In genomic region chr6:21391776-21392175, GRCm38 (mm10) we compare ENCODE assay signal across 20 mouse cellular contexts.
DNase-seq lines count a peak whose midpoint lies in the region; ATAC-seq lines count a peak whose summit lies in the region.
"Had no signal": no experiment of that assay in that cellular context is flagged by ENCODE, and none has a peak within 500 bp of the region (broad histone marks: within the 10 kb centered on the region; RNA-seq: fewer than 3 reads in every experiment).

No protein-coding gene starts in this region.

- no peak overlapping the region for H3K27ac ChIP-seq in liver, embryonic 11.5 days (ENCODE audit: low read depth, low read length)
- H3K27ac ChIP-seq: embryonic facial prominence, embryonic 12.5 days; forebrain, embryonic 15.5 days; heart, embryonic 13.5 days; hindbrain, embryonic 12.5 days; intestine, embryonic 15.5 days; kidney, embryonic 15.5 days had no signal

- ATAC-seq in liver, embryonic 11.5 days (replicated peaks; ENCODE audit: low FRiP score), result no peak
- ATAC-seq: forebrain, embryonic 15.5 days; hindbrain, embryonic 16.5 days; intestine, embryonic 15.5 days had no signal

- H3K4me3 ChIP-seq in liver, embryonic 11.5 days (ENCODE audit: low read depth, low read length), result no peak overlapping the region
- H3K4me3 ChIP-seq: embryonic facial prominence, embryonic 12.5 days; forebrain, embryonic 15.5 days; heart, embryonic 13.5 days; hindbrain, embryonic 12.5 days; intestine, embryonic 15.5 days; kidney, embryonic 15.5 days had no signal

- H3K36me3 ChIP-seq in liver, embryonic 11.5 days (ENCODE audit: control insufficient read depth, insufficient read depth, low read length), result no peaks in the 10 kb centered on the region
- H3K36me3 ChIP-seq: embryonic facial prominence, embryonic 12.5 days; forebrain, embryonic 15.5 days; heart, embryonic 13.5 days; hindbrain, embryonic 12.5 days; intestine, embryonic 15.5 days; kidney, embryonic 15.5 days had no signal

- no peaks in the 10 kb centered on the region for H3K27me3 ChIP-seq in liver, embryonic 11.5 days (replicated peaks; ENCODE audit: control insufficient read depth, insufficient read depth, low read length)
- H3K27me3 ChIP-seq: embryonic facial prominence, embryonic 12.5 days; forebrain, embryonic 15.5 days; heart, embryonic 13.5 days; hindbrain, embryonic 12.5 days; intestine, embryonic 15.5 days; kidney, embryonic 15.5 days had no signal

- no peak overlapping the region for H3K9ac ChIP-seq in liver, embryonic 11.5 days (ENCODE audit: low read depth, low read length)
- H3K9ac ChIP-seq: embryonic facial prominence, embryonic 12.5 days; forebrain, embryonic 15.5 days; heart, embryonic 13.5 days; hindbrain, embryonic 12.5 days; intestine, embryonic 15.5 days; kidney, embryonic 15.5 days had no signal

- H3K9me3 ChIP-seq in liver, embryonic 11.5 days (ENCODE audit: control insufficient read depth, low read length), result no peaks in the 10 kb centered on the region
- H3K9me3 ChIP-seq: embryonic facial prominence, embryonic 12.5 days; forebrain, embryonic 15.5 days; heart, embryonic 13.5 days; hindbrain, embryonic 12.5 days; intestine, embryonic 15.5 days; kidney, embryonic 15.5 days had no signal

- intact Hi-C loops in left cerebral cortex, postnatal 4 days (cut with DNase I), result no loop called here
- intact Hi-C loops in left cerebral cortex, postnatal 36 days (cut with DNase I), result no loop called here

- WGBS in liver, embryonic 11.5 days, result 79% methylated on average over 4 of the region's 4 CpGs

- H3K4me2 ChIP-seq in liver, embryonic 11.5 days, result no peak overlapping the region
- H3K4me2 ChIP-seq: embryonic facial prominence, embryonic 12.5 days; forebrain, embryonic 15.5 days; heart, embryonic 13.5 days; hindbrain, embryonic 12.5 days; intestine, embryonic 15.5 days; kidney, embryonic 15.5 days had no signal

- H3K4me1 ChIP-seq in liver, embryonic 11.5 days (replicated peaks; ENCODE audit: control insufficient read depth, insufficient read depth, low read length), result no peaks in the 10 kb centered on the region
- H3K4me1 ChIP-seq: embryonic facial prominence, embryonic 12.5 days; forebrain, embryonic 15.5 days; heart, embryonic 13.5 days; hindbrain, embryonic 12.5 days; intestine, embryonic 15.5 days; kidney, embryonic 15.5 days had no signal

- DNase-seq in left cerebral cortex, postnatal 4 days, result peak; percentile 21
- DNase-seq in left cerebral cortex, postnatal 36 days (ENCODE audit: low spot score in 2 of 2), result no peak
- peak; percentile 47 for DNase-seq in cerebellum, adult 11-12 months
- DNase-seq in cerebellum, adult 9-10 months, result peak; percentile 61
- peak; percentile 48 to 59 for DNase-seq in cerebellum, postnatal 25 days
- DNase-seq in MN1 (ENCODE audit: low spot score), result no peak
- no peak for DNase-seq in urinary bladder, postnatal 4 days (ENCODE audit: low spot score in 2 of 2)
- DNase-seq in liver, embryonic 11.5 days (ENCODE audit: low spot score), result no peak
- DNase-seq: adrenal gland, adult 8-10 months; adrenal gland, postnatal 36 days; gastrocnemius, postnatal 25 days; heart, postnatal 36 days; kidney, adult 2 months had no signal

Comparison
In these comparisons a context has a peak if more than half of its experiments do, and no peak if none do; other contexts are left out.
1. DNase-seq: peak in left cerebral cortex, postnatal 4 days (single experiment), cerebellum, adult 11-12 months (single experiment), cerebellum, adult 9-10 months (single experiment) and cerebellum, postnatal 25 days (2 of 2); none in left cerebral cortex, postnatal 36 days (0 of 2), MN1 (single experiment), urinary bladder, postnatal 4 days (0 of 2) and liver, embryonic 11.5 days (single experiment).